Mouse (Mus musculus): ENCODE measurements at regions not wholly inside any gene's neighbourhood (a gene's known extent, or its start where the extent isn't known, plus 50 kb on each side); places are given as distances from the start of the nearest gene placed in this dataset.
"Not testable (repeated sequence)": the region's sequence is repeated elsewhere in the genome, so short reads cannot be mapped to it uniquely, and the experiment has no call there.

DNA sequence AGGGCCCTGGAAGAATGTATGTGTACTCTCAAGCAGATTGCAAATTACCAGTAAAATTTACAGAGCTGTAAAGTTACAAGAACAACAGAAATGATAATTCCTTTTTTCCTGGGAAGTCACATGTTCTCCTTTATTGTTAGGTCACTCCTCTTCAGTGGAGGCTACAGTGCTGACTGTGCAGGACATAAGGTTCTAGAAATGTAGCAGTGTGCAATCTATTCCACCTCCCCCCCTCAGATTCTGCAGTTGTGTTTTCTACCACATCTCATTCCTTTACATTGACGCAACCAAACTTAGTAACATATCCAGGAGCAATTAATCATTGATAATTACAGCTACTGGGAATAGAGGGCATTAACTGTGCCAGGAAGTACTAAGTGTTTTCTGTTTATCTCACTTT, 385.3 kb upstream of the Tnc start:
- ATAC-seq (ENCODE audit: low FRiP score): no peak
- 88% methylated on average over 1 of the region's 1 CpGs for WGBS
- Histone ChIP-seq H3K4me3 (no peak overlapping the region), H3K4me1 (replicated peaks) (no peaks in the 10 kb centered on the region), H3K36me3 (no peaks in the 10 kb centered on the region), H3K9ac (no peak overlapping the region), H3K27me3 (no peaks in the 10 kb centered on the region), H3K4me2 (no peak overlapping the region), H3K27ac (no peak overlapping the region), H3K9me3 (no peaks in the 10 kb centered on the region)

DNA sequence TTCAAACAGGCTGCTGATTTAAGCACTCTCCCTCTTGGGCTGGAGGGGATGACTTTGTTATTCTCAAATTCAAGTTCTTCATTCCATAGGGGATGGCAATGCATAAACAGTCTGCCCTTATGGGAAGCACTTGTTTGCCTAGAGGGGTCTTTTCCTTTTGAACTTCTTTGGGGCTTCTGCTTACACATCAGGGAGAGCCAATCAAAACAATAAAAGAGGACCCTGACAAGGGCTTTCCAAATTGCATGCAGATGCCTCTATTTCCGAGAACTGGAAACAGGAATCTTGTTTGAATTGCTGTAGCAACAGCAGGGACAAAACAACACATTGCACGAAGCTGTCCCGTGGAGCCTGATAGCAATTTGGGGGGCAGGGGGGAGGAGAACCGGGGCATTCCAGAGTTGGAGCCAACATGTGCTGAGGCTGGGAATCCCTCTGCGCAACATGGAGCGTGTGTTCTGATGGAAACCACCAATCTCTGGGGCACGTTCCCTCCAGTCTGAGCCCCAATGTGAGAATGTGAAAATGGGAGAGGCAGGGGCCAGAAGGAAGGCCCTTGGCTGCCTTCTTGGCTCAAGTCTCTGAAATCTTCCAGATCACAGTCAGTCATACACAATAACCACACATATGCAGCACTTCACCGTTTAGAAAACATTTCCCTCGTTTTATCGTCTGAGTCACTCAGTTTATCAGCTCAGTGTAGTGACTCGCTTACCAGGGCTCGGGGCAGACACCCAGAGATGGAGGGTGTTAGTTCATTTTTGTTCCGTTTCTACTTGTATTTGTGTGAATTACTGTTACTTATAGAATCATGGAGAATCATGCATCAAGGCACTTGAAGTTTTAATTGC, 391.2 kb upstream of the Tnc start:
- Histone ChIP-seq H3K27me3 (no peaks in the 10 kb centered on the region), H3K27ac (no peak overlapping the region), H3K9ac (no peak overlapping the region), H3K9me3 (no peaks in the 10 kb centered on the region), H3K4me1 (replicated peaks) (0 out of 2 replicates have a peak, but pooled peaks cover 3% of the 10 kb centered on the region), H3K4me3 (no peak overlapping the region), H3K4me2 (no peak overlapping the region), H3K36me3 (no peaks in the 10 kb centered on the region)
- 70% methylated on average over 13 of the region's 13 CpGs for WGBS
- ATAC-seq (ENCODE audit: low FRiP score): no peak

DNA sequence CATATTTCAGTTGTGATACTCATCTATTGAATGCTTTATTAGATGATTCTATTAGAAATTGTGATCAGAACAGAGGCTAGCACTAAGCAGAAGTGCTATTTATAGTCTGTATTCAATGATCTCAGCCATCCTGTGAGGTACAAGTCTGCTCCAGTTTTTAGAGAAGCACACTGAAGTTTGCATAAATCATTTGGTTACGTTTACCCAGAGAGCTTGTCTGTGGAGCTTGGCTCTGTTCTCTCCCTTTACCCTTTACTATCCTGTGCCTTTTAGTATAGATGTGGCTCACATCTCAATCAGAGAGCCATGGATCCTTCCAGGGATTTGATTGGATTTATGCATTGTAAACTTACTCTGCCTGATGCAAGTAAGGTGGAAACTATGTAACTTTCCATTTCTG, 404.6 kb upstream of the Tnc start:
- Histone ChIP-seq H3K9me3 (no peaks in the 10 kb centered on the region), H3K36me3 (no peaks in the 10 kb centered on the region), H3K4me3 (no peak overlapping the region), H3K27ac (no peak overlapping the region), H3K9ac (no peak overlapping the region), H3K4me2 (no peak overlapping the region), H3K4me1 (replicated peaks) (peaks cover 4% of the 10 kb centered on the region; the same call in 1 of the 2 replicates), H3K27me3 (no peaks in the 10 kb centered on the region)
- 47% methylated on average over 1 of the region's 1 CpGs for WGBS
- ATAC-seq (ENCODE audit: low FRiP score): no peak

DNA sequence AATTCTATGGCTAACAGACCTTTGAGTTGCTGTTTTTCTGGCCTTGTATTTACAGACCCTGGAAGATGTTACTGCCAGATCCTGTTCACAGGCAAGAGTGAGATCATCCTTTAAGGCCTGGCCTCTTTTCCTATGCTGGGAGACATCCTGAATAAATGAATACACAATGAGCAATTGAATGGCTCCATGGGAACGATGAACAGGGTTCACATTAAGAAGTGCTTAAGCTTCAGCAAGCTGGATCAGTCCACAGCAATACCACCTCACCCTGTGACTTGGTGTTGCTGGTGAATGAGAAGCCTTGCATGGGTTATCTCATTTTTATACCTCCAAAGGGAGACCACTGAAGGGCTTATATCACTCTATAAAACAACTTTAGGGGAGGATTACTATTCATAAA, 405.1 kb upstream of the Tnc start:
- no peak overlapping the region for H3K9ac ChIP-seq
- H3K4me2 ChIP-seq: no peak overlapping the region
- peaks cover 4% of the 10 kb centered on the region; the same call in 1 of the 2 replicates for H3K4me1 ChIP-seq (replicated peaks)
- 31% methylated on average over 1 of the region's 1 CpGs for WGBS
- no peaks in the 10 kb centered on the region for H3K27me3 ChIP-seq
- peak; percentile 75 for ATAC-seq (ENCODE audit: low FRiP score)
- H3K36me3 ChIP-seq: no peaks in the 10 kb centered on the region
- no peak overlapping the region for H3K4me3 ChIP-seq
- no peak overlapping the region for H3K27ac ChIP-seq
- no peaks in the 10 kb centered on the region for H3K9me3 ChIP-seq

DNA sequence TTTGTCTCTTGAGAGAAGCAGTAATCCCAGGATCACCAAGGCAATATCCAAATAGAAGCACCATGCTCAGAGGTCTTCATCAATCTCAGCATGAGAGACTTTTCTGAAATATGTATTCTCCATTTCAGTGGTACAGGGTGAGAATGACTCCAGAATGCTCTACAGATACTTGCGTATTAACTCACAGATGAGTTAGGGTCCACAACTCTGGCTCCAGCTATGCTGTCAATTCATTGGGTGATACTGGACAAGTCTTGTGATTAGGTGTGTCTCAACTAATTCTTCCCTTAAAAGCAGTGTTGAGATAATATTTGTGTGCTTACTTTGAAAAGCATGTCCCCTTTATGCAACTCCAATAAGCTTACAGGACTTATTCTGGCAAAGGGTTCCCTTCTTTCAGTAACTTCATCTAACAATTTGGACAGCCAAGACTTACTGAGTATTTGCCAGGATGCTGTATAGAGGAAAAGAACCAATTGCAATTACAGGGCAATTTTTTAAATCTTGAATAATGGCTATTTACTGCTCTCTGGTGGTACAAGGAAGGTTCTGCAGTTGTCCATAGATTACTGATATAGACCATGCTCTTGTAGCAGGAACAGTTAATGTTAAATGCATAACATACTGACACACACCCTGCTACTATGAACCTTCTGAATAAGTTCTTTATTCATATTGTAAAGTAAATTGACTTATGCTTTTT, 445.6 kb upstream of the Tnc start:
- Histone ChIP-seq H3K27me3 (no peaks in the 10 kb centered on the region), H3K4me1 (replicated peaks) (no peaks in the 10 kb centered on the region), H3K4me2 (no peak overlapping the region), H3K9ac (no peak overlapping the region), H3K36me3 (no peaks in the 10 kb centered on the region), H3K9me3 (no peaks in the 10 kb centered on the region), H3K27ac (no peak overlapping the region), H3K4me3 (no peak overlapping the region)
- peak; percentile 54; the same call in 1 of the 2 replicates for ATAC-seq (ENCODE audit: low FRiP score)
- 96% methylated on average over 1 of the region's 1 CpGs for WGBS

DNA sequence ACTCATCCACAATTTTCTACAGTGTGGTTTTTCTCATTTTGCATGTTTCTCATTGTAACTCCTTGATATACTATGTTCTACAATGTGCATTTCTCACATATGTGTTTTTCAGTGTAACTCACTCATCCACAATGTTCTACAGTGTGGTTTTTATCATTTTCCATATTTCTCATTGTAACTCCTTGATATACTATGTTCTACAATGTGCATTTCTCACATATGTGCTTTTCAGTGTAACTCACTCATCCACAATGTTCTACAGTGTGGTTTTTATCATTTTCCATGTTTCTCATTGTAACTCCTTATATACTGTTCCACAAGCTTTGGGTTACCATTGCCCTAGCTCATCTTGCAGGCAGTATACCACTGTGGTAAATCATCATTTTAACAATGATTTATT, 450.9 kb upstream of the Tnc start:
- H3K27me3 ChIP-seq; H3K9me3 ChIP-seq; H3K4me3 ChIP-seq; H3K27ac ChIP-seq; H3K36me3 ChIP-seq; H3K4me2 ChIP-seq; H3K9ac ChIP-seq; H3K4me1 ChIP-seq (replicated peaks): not testable (repeated sequence)
- peak; percentile 92 for ATAC-seq (ENCODE audit: low FRiP score)

DNA sequence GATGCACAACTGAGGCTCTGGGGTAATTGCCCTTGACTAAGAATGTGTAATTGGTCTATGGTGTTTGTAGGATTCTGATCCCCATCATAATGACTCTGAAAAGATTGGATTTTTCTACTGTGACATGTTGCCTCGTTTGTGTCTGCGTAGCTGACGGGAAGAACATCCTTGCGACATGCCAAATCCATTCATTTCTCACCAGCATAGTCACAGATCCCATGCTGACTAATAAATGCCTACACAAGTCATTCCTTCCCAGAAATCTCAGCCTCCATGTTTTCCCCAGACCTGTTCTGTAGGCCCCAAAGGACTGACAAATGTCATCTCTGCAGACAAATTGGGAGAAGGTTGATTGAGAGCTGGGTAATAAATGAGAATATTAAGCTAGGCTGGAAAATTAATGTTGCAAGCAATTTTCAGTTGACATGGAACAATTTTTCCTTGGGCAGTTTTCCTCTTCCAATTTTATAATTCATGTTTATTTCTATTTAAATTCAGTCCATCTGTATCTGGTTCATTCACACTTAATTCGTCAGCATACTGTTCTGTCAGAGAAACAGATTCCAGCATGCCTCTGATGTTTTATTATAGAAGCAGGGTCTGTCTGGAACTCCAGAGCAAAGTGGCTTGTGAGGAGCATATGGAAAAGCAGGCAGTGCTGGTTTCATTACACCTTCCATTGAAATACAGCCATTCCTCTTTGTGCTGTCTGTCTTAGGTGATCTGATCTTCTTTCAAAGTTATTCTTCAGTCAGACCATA, 454.0 kb upstream of the Tnc start:
- ATAC-seq (ENCODE audit: low FRiP score): no peak
- H3K4me2 ChIP-seq: no peak overlapping the region
- no peaks in the 10 kb centered on the region for H3K27me3 ChIP-seq
- H3K27ac ChIP-seq: no peak overlapping the region
- WGBS: 83% methylated on average over 5 of the region's 5 CpGs
- H3K36me3 ChIP-seq: no peaks in the 10 kb centered on the region
- no peak overlapping the region for H3K4me3 ChIP-seq
- H3K9ac ChIP-seq: no peak overlapping the region
- H3K4me1 ChIP-seq (replicated peaks): no peaks in the 10 kb centered on the region
- no peaks in the 10 kb centered on the region for H3K9me3 ChIP-seq

DNA sequence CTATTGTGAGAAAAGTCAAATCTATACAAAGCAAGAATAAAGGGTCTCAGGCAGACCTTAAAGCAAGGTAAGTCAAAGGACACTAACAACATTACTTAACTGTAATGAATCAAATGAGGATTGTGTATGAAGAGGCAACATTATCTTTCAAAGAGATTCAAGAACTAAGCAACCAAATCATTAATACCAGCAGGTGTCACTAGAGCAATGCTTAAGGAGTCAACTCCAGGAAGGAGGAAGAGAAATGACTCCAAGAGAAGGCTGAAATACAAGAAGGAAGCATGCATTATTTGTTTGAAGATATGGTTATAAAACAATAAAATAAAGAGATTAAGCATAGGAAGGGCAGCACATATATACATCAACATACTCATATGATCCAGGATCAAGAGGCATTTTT, 475.1 kb upstream of the Tnc start:
- no peak for ATAC-seq (ENCODE audit: low FRiP score)
- no peaks in the 10 kb centered on the region for H3K4me1 ChIP-seq (replicated peaks)
- no peak overlapping the region for H3K4me3 ChIP-seq
- no peak overlapping the region for H3K27ac ChIP-seq
- no peaks in the 10 kb centered on the region for H3K27me3 ChIP-seq
- H3K9me3 ChIP-seq: no peaks in the 10 kb centered on the region
- H3K36me3 ChIP-seq: no peaks in the 10 kb centered on the region
- no peak overlapping the region for H3K9ac ChIP-seq
- H3K4me2 ChIP-seq: no peak overlapping the region

DNA sequence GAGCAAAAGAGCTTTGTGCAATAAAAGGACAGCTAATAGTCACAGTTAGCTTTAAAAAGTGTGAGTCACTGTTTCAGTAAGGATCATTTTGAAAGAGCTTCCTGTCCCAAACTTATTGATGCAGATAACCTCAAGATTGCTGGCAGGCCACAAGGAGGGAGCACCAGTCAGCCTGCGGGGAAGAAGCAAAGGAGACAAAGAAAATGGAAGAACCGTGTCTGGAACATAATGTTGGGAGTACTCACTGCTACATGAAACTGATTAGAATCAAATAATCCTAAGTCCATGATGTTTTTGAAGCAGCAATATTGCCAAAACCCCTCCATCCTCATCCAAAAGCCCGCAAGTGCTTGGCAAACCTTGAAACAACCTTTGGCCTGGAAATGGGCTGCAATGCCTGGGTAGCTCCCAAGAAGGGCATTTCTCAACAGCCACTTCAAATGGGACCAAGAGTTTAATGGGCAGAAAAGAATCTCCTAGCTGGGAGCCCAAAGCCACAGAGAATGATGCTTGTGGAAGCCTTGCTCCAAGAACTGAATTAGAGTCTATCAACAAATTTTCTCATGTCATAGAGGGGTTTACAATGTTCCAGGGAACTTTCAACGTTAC, 481.0 kb upstream of the Tnc start:
- no peak for ATAC-seq (ENCODE audit: low FRiP score)
- no peak overlapping the region for H3K4me2 ChIP-seq
- no peaks in the 10 kb centered on the region for H3K36me3 ChIP-seq
- H3K4me3 ChIP-seq: no peak overlapping the region
- H3K9ac ChIP-seq: no peak overlapping the region
- no peaks in the 10 kb centered on the region for H3K9me3 ChIP-seq
- H3K27me3 ChIP-seq: no peaks in the 10 kb centered on the region
- H3K4me1 ChIP-seq (replicated peaks): no peaks in the 10 kb centered on the region
- WGBS: 88% methylated on average over 4 of the region's 4 CpGs
- no peak overlapping the region for H3K27ac ChIP-seq

DNA sequence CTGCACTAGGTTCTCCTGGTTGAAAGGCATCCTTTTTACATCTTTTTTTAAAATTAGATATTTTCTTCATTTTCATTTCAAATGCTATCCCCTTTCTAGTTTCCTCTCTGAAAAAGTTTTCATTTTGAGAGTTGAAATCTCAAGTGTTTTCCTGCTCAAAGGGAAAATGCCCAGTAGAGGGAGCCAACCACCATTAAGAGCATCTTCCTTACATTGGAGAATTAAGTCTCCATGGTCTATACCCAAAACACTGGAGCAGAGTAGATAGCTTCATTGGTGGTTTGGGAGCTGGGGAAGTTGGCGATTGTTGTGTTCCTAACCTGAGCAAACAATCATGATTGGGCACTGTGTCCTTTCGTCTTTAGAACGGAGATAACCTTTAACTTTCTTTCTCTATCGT, 483.8 kb upstream of the Tnc start:
- Histone ChIP-seq H3K27ac (no peak overlapping the region), H3K27me3 (no peaks in the 10 kb centered on the region), H3K4me2 (no peak overlapping the region), H3K4me1 (replicated peaks) (0 out of 2 replicates have a peak, but pooled peaks cover under 1% of the 10 kb centered on the region), H3K36me3 (no peaks in the 10 kb centered on the region), H3K9ac (no peak overlapping the region), H3K4me3 (no peak overlapping the region), H3K9me3 (no peaks in the 10 kb centered on the region)
- 81% methylated on average over 4 of the region's 4 CpGs for WGBS
- no peak for ATAC-seq (ENCODE audit: low FRiP score)

DNA sequence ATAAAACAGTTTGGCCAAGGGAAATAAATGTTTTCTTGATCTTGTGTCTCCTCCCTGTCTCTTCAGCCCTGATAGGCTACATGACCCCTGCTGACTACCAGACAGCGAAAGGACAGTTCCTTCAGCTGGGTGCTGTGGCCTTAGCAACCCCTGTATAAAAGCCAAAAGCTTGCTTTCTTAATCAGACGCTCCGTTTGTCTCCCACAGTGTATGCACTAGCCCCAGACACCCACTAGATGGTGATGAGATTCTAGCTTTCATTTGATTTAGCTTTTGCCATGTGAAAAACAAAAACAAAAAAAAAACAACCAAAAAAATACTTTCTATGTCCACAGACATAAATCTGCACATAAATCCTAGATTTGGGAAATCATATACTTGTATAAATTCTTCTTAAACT, 486.2 kb upstream of the Tnc start:
- Histone ChIP-seq H3K4me3 (no peak overlapping the region), H3K4me2 (no peak overlapping the region), H3K36me3 (no peaks in the 10 kb centered on the region), H3K27me3 (no peaks in the 10 kb centered on the region), H3K9me3 (no peaks in the 10 kb centered on the region), H3K4me1 (replicated peaks) (0 out of 2 replicates have a peak, but pooled peaks cover 2% of the 10 kb centered on the region), H3K9ac (no peak overlapping the region), H3K27ac (no peak overlapping the region)
- no peak for ATAC-seq (ENCODE audit: low FRiP score)
- WGBS: 24% methylated on average over 3 of the region's 3 CpGs

DNA sequence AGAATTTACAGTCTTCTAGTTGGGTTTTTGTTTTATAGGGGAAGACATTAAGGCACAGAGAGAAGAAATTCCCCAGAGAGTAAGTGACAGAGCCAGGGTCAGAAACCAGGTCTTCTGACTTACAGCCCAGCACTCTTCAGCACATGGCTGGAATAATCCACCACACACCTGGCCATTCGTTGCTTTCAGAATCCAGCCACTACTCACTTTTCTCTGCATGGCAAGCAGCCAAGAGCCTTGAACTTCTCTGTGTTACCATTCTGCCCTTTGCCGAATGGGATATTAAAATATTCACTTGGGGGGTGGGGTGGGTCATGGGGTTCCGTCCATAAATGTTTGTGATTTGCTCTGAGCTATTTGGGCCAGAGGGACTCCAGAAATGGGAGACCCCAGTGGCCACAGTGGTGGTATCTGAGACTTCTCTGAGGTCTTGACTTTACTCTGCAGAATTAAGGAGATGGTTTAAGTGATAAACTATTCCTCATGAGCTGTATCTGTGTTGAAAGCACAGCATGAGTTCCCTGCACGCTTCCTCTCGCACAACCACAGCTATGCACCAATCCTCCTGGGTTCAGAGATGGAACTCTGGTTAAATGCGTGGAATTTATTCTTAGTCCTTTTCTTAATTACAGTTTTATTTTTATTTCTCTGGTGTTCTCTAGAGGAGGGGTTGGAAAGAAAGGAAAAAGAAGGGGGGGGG, 488.9 kb upstream of the Tnc start:
- H3K9ac ChIP-seq: no peak overlapping the region
- no peak for ATAC-seq (ENCODE audit: low FRiP score)
- H3K4me3 ChIP-seq: no peak overlapping the region
- H3K27ac ChIP-seq: no peak overlapping the region
- no peaks in the 10 kb centered on the region for H3K9me3 ChIP-seq
- H3K36me3 ChIP-seq: no peaks in the 10 kb centered on the region
- no peaks in the 10 kb centered on the region for H3K27me3 ChIP-seq
- H3K4me1 ChIP-seq (replicated peaks): 0 out of 2 replicates have a peak, but pooled peaks cover 2% of the 10 kb centered on the region
- WGBS: 69% methylated on average over 6 of the region's 6 CpGs
- H3K4me2 ChIP-seq: no peak overlapping the region
